Mouse (Mus musculus) megakaryocyte-erythroid progenitor cell, adult 5-6 weeks (primary cell): ENCODE data around the gene Donson. TPM values are rescaled to one million over a fixed set of nuclear protein-coding genes. Genes with fewer than 3 reads are reported as not detected.
A peak's percentile ranks its signal among the peaks of the same experiment; 100 is the strongest.

Source experiments
- ATAC-seq: replicated peaks from 2 replicates; pipeline ENCODE4 v1.8.0; 2016; ENCODE audit warnings: mild to moderate bottlenecking, inconsistent platforms; ENCODE audit not compliant: severe bottlenecking, poor library complexity, low FRiP score, low TSS enrichment
- total RNA-seq, 2 experiments: library from RNA; stranded (forward) in 1 of 2; stranded (reverse) in 1 of 2; fragments of 200-1000, 215-1000 nt in 1 of 2; fragments of >200 nt in 1 of 2; fragmentation: Nextera tagmentation in 1 of 2; gene quantifications; 2 replicates each; pipeline ENCODE4 v1.2.3; 2014 to 2017

Donson gene
- total RNA-seq, 2 experiments from 2014 or later, result 20.7 to 49.3 TPM

- peak; percentile 85 for ATAC-seq
Measured at GRCm38 (mm10) chr16:91694455-91695084, 6.0 kb upstream of the Donson start.

- peak; percentile 60 for ATAC-seq
Measured at GRCm38 (mm10) chr16:91689791-91690190, 1.2 kb upstream of the Donson start.

DNA sequence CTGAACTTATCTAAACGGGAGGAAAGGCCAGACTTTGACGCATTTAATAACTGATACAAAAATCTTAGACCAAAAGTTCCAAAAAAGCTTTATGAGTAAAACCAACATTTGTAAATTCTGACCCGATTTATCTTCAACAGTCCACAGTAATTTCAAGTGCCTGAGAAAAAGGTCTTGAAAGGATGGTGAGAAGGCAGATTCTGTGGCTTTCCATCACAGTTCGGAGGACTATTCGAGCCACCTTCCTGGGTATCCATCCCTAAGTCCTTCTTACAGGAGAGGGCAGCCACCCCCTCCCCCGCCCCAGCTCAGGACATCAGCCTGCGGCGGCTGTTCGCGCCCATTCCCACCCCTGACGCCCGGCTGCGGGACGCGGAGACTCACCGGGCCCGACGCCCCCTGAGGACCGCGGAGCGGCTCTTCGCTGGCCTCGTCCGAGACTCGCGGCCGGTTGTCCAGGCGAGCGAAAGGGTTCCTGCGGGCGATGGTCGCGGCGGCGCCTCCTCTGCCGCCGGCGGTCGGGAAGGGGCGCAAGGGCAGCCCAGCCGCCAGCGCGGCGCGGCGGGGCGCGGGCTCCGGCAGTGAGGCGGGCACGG is 449 bp downstream of the Donson start:
- ATAC-seq, result no peak

DNA sequence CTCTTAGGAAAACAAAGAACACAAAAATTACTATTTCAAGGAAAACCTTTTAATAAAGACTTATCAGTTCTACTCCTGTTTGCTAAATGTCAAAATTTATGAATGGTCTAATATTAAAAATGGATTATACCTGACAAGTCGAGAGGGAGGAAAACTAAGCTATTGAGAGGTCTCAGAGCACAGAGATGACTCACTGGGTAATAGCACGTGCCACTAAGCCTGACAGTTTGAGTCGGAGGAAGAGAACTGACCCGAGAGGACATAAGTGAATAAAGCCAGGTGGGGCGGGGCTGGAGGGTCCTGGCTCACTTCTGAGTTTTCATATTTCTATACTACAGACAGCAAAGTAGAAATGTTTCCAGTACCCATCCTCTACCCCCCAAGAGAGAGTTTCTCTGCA is 2.2 kb downstream of the Donson start:
- no peak for ATAC-seq

GRCm38 (mm10) chr16:91685526-91685925 is 3.0 kb downstream of the Donson start:
- no peak for ATAC-seq

- 0 out of 2 replicates have a peak, but pooled peaks have one; percentile 42 for ATAC-seq
Measured at GRCm38 (mm10) chr16:91680656-91681055, 7.9 kb downstream of the Donson start.

DNA sequence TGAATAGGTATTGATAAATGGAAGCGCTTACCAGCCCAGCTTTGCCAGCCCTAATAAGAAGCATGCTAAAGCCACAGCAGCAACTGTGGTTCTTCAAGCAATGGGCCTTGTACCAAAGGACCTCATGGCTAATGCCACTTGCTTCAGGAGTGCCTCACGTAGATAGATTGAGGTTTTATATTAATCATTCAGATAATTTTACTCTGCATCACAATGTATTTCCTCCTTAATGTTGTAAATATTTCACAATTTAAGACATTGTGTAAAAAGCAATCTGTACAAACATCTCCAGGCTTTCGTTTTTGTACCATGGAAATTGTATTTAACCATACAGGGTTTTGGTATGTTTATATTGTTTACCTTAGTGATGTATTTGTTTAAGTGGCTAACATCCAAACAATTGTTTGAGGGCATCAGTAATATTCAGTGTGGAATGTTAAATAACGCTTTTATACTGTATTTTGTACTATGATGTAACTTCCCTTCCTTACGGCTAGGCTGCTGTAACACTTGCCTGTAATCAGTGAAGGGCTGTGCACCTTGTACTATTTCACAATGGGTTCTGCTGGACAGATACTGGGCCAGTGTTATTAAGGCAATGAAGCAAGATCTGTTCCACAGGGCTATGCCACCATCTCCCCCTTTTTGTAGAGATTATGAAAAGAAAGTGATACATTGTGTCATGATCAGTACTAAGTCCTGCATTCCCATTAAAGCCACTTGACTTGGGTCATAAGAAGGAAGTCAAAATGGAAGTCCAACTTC is 10.2 kb downstream of the Donson start:
- no peak for ATAC-seq

- no peak for ATAC-seq
Measured at GRCm38 (mm10) chr16:91674500-91674899, 14.1 kb downstream of the Donson start.

DNA sequence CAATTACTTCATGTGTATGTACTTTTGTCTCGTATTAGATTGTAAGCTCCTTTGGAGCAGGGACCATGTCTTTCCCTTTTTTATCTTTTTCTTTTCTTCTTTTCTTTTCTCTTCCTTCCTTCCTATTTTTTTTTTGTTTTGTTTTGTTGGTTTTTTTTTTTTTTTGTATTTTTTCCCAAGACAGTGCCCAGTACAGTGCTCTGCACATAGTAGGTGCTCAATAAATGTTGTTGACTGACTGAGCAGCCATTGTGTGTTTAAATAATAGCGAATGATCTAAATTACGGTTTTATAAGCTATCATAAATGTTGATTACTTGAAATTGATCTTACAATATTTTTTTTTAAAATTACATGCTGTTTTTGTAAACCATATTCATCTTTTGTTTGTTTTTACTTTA is 24.8 kb downstream of the Donson start:
- ATAC-seq, result no peak

DNA sequence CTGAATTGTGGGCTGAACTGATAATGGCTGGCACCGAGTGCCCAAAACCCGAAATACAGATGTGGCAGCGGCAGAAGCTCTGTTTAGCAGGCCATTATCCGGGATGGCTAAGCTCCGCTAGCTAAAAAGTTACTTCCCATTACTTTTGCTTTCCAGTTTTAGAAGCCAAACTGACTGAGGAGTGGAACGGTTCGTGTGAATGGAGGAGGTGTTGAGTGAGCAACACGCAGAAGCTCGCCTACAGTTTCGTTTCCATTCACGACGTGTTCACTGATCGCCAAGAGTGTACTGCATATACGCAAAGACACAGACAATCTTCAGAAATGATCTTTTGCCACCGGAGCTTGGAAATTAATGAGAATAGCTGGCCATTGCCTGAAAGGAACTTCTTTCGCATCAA is 26.2 kb downstream of the Donson start:
- no peak for ATAC-seq

GRCm38 (mm10) chr16:91661397-91661796 is 27.2 kb downstream of the Donson start:
- no peak for ATAC-seq

DNA sequence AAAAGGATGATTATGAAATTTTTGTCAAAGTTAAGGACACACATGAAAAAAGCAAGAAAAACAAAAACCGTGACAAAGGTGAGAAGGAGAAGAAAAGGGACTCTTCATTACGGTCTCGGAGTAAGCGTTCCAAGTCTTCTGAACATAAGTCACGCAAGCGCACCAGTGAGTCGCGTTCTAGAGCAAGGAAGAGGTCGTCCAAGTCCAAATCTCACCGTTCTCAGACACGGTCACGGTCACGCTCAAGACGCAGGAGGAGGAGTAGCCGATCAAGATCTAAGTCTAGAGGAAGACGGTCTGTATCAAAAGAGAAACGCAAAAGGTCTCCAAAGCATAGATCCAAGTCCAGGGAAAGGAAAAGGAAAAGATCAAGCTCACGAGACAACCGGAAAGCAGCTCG is 28.8 kb downstream of the Donson start:
- ATAC-seq, result no peak

DNA sequence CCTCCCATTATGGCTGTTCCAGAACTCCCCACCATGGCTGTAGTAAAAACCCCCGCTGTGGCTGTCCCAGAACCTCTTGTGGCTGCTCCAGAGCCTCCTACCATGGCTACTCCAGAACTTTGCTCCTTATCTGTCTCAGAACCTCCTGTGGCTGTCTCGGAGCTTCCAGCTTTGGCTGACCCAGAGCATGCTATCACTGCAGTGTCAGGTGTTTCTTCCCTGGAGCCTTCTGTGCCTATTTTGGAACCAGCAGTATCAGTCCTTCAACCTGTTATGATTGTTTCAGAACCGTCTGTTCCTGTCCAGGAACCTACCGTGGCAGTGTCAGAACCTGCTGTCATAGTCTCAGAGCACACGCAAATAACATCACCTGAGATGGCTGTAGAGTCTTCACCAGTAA is 30.1 kb downstream of the Donson start:
- no peak for ATAC-seq

DNA sequence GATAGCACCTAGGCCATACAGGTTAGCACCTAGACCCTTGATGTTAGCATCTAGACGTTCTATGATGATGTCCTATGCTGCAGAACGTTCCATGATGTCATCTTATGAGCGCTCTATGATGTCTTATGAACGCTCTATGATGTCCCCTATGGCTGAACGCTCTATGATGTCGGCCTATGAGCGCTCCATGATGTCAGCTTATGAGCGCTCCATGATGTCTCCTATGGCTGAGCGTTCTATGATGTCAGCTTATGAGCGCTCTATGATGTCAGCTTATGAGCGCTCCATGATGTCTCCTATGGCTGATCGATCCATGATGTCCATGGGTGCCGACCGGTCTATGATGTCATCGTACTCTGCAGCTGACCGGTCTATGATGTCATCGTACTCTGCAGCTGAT is 31.3 kb downstream of the Donson start:
- no peak for ATAC-seq

- ATAC-seq, result no peak
Measured at GRCm38 (mm10) chr16:91655285-91655684, 33.3 kb downstream of the Donson start.

GRCm38 (mm10) chr16:91652191-91652590 is 36.4 kb downstream of the Donson start:
- ATAC-seq, result no peak

DNA sequence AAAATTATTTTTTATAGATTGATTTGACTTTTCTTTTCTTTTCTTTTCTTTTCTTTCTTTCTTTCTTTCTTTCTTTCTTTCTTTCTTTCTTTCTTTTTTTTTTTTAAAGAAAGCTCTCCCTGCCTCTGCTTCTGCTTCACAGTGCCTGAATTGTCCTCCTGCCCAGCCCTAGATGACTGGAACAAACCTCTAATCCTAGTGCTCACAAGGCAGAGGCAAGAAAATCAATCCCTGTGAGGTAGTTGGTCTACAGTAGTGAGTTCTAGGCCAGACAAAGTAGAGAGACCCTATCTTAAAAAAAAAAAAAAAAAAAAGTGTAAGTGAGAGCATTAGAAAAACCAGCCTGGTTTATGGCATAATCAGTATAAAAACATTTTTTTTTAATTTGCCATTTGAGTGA is 38.8 kb downstream of the Donson start:
- ATAC-seq, result no peak

DNA sequence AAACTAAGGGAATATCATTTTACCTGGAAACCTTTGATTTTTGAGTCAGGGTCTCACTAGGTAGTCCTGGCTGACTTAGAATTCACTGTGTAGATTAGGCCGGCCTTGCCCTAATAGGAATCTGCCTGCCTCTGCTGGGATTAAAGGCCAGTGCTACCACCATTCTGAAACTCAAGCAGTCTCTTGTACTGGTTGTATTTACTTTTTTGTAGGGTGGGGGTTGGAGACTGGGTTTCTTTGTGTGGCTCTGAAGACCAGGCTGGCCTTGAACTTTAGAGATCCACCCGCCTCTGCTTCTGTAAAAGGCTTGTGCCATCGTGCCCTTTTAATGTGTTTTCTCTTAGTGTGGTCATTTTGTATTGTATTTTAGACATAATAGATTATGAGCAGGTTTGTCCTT is 39.3 kb downstream of the Donson start:
- no peak for ATAC-seq

DNA sequence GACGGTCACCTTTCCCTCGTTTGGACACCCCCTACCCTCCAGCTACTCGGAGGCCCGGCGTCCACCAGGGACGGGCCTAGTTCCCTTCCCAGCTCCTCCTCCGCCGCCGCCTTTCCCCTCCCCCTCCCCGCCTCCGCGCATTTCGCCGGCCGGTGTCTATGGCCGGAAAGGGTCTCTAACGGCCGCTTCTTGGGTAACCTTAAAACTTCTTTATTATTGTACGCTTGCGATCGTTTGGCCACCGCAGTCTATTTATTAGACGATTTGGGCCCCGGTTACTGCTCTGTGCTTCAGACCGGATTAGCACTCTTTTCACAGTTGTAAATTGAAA is 40.4 kb downstream of the Donson start:
- ATAC-seq, result no peak

- peak; percentile 89 for ATAC-seq
Measured at GRCm38 (mm10) chr16:91647461-91648219, 40.9 kb downstream of the Donson start, which contains the start of gene Son. Son (plus strand) TSS chr16:91647506.
